Mouse (Mus musculus) central nervous system, embryonic 11.5 days (tissue): ENCODE results near the gene Aen. TPM values are rescaled to one million over a fixed set of nuclear protein-coding genes. Genes with fewer than 3 reads are reported as not detected.

ENCODE experiments used
- polyA plus RNA-seq: library from polyadenylated mRNA; depleted of rRNA; stranded (reverse); fragments of >200 nt; gene quantifications from 2 replicates; pipeline ENCODE4 v1.2.3, GENCODE M21; 2012; rRNA removed

Aen gene
- polyA plus RNA-seq: 38.3 and 39.9 TPM in 2 replicates

GRCm38 (mm10) chr7:78895653-78896333, at the start of gene Aen:
TSS of gene Aen (plus strand) at chr7:78895854.

DNA sequence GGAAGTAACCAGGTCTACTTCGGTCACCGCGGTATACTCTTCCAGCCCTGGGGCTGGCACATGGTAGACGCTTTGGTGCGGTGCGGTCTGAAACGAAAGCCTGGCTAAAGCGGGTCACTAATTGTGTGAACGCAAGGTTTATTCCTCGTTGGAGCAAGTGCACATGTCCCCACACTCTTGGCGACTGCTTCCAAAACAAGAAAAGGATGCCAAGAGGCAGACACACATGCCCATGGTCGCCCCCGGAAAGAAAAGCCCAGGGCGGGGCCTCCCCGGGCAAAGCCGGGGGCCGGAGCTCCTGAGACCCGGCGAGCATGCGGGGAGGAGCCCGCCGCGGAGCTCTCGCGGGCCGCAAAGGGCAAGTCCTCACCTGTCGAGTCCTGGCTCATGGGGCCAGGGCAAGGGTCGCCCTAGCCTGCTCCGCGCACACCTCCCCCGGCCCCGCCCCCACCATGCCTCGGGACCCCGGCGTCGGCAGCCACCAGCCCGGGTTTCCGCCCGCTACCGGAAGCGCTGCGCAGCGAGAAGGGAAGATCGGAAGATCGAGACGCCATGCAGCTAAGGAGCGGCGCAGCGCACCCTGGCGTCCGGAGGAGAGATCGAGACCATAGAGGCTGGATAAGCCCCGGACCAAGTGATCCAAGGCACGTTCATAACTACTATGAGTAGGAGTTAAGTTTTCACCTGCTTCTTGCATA, 48.8 kb upstream of the Aen start, which contains the start of gene Det1:
Det1 (minus strand) TSS at position 527 of the 698 bp plus-strand sequence.

GRCm38 (mm10) chr7:78912974-78913474, 17.4 kb downstream of the Aen start, which contains the start of gene Isg20:
TSS of gene Isg20 (plus strand) at chr7:78913424.

Other genes starting within 250 kb of the Aen start
- gene Ntrk3, start 157.8 kb upstream of the Aen start, polyA plus RNA-seq: 12.0 and 12.9 TPM in 2 replicates
- 47.6 and 81.7 TPM in 2 replicates for gene Mrps11, start 112.7 kb upstream of the Aen start, polyA plus RNA-seq
- gene Mrpl46, start 112.3 kb upstream of the Aen start, polyA plus RNA-seq: 41.2 and 46.2 TPM in 2 replicates
- 11.9 and 19.2 TPM in 2 replicates for gene Det1, start 48.6 kb upstream of the Aen start, polyA plus RNA-seq
- 1.1 and 1.9 TPM in 2 replicates for gene Isg20, start 17.6 kb downstream of the Aen start, polyA plus RNA-seq
- 0.08 and 2.1 TPM in 2 replicates for gene Acan, start 157.6 kb downstream of the Aen start, polyA plus RNA-seq
- gene Hapln3, start 235.2 kb downstream of the Aen start, polyA plus RNA-seq: 2.9 and 3.3 TPM in 2 replicates